Mouse (Mus musculus) testis, postnatal 10 days (tissue): ENCODE results near the gene Vmn1r20.
"Not testable (repeated sequence)": the region's sequence is repeated elsewhere in the genome, so short reads cannot be mapped to it uniquely, and the experiment has no call there.

Experiments
- DNase-seq: peaks from one replicate; pipeline ENCODE4 v3.0.0; 2021; ENCODE audit warnings: low spot score

Vmn1r20 gene

DNA sequence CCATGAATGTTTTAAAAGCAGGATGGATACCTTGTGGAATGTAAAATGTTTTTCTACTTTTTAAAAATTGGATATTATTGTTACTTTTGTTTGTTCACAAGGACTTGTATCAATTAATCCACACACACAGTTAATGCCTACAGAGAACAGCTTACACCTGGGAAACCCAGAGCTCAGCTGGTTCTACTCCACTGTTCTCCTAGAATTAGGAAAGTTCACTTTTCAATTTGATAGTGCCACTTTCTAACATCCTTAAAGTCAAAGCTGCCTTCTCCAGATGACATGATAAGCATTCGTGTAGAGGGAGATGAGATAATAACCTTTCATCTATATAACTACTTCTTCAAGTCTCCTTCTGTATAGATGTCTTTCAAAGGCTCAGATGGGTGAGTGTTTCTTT, at the start of gene Vmn1r20:
TSS of gene Vmn1r20 (plus strand) at position 301 of the 400 bp plus-strand sequence.
- DNase-seq = no peak

DNA sequence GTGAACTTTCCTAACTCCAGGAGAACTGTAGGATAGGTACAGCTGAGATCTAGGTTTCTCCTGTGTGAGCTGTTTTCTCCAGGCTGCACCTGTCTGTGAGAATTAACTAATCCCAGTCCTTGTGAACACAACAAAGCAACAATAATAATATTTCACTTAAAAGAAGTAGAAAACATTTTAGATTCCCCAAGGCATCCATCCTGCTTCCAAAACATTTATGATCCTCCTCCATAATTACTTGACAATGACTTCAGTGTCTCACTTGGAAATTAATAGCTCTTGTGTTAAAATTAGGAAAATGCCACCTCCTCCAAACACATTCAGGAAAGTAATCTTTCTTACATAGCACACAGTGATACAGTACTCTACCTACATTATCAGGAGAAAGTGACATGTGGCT, 33.0 kb upstream of the Vmn1r20 start, which contains the start of gene Vmn1r18:
TSS of gene Vmn1r18 (minus strand) at position 101 of the 400 bp plus-strand sequence.
- DNase-seq = no peak

DNA sequence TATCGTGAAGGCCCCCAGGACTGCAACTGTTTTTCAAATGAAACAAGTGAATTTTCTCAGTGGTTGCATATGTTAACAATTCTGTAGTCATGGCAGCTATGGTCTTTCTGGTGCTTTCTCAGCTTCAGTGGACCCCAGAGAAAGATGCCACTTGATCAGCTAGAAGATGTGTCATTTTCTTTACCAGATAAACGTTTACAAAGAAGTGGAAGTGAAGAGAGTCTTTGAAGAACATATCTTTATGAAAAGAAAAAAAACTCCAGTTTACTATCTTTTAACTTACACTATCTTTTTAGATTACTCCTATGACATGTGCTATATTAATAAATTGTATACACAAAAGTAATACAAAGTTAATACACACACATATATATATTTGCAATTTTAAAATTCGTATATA, 25.2 kb upstream of the Vmn1r20 start, which contains the start of gene Vmn1r19:
TSS of gene Vmn1r19 (plus strand) at position 301 of the 400 bp plus-strand sequence.
- not testable (repeated sequence) for DNase-seq

DNA sequence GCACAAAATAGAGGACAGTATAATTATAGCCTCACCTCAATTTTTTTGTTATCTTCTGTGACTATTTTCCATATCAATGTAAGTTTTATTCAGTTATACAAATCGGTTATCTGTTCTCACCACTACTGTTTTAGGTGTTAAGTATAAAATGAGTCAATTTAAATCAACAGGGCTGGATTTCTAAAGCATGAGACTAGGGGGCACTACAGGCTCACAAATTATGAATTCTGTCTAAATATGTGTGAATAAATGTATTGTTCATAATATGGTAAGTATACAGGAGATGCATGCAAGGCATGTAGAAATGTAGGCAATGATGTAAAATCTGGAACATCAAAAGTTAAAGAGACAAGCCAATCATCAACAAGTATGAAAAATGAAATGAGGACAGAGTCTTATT, 2.5 kb downstream of the Vmn1r20 start:
- DNase-seq = no peak

DNA sequence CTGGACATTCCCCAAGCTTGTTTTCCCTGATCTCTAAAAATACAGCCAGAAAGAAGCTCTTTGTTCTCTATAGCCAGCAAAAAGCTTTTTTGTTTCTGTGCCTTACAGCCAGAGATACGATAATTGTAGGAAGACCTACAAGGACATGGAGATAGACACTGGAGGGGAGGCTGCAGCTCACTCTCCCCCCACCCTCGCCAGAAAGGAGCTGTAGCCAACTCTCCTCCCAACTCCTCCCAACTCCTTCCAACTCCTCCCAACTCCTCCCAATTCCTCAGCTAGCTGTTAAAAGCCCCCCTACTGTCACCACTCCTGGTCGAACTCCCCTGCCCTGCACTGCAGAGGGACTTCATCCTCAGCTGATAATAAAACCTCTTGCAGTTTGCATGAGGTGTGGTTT, 39.4 kb downstream of the Vmn1r20 start:
- peak; percentile 57 for DNase-seq
